7 mouse cellular contexts compared by ENCODE assay signal in genomic region chr7:16891641-16892351, GRCm38 (mm10). TPM values are rescaled to one million over a fixed set of nuclear protein-coding genes. Genes with fewer than 3 reads are reported as not detected.
DNase-seq lines count a peak whose midpoint lies in the region; ATAC-seq lines count a peak whose summit lies in the region.

Gng8 (plus strand) TSS chr7:16891786.

- peaks cover 9% of the 10 kb centered on the region for H3K4me1 ChIP-seq in embryonic facial prominence, embryonic 11.5 days (ENCODE audit: control insufficient read depth, insufficient read depth, low read length)
- H3K4me1 ChIP-seq in limb, embryonic 12.5 days (replicated peaks): peaks cover 59% of the 10 kb centered on the region
- H3K4me1 ChIP-seq in midbrain, embryonic 14.5 days (ENCODE audit: control insufficient read depth, insufficient read depth, low read length): peaks cover 11% of the 10 kb centered on the region; the same call in 1 of the 2 replicates

- under 1% methylated on average over 30 of the region's 30 CpGs for WGBS in embryonic facial prominence, embryonic 11.5 days
- WGBS in limb, embryonic 12.5 days: under 1% methylated on average over 30 of the region's 30 CpGs
- WGBS in midbrain, embryonic 14.5 days: under 1% methylated on average over 30 of the region's 30 CpGs

- H3K4me3 ChIP-seq in embryonic facial prominence, embryonic 11.5 days (ENCODE audit: low read depth, low read length): peak within 1 kb of the TSS; percentile 33
- peak within 1 kb of the TSS; percentile 40 for H3K4me3 ChIP-seq in limb, embryonic 12.5 days (replicated peaks)
- peak within 1 kb of the TSS; percentile 18; the same call in 1 of the 2 replicates for H3K4me3 ChIP-seq in midbrain, embryonic 14.5 days (replicated peaks; ENCODE audit: low read depth, low read length)

- ATAC-seq in embryonic facial prominence, embryonic 11.5 days (replicated peaks; ENCODE audit: insufficient number of reproducible peaks, low FRiP score, low TSS enrichment, low read depth): peak; percentile 74
- peak; percentile 83 for ATAC-seq in limb, embryonic 12.5 days (ENCODE audit: insufficient number of reproducible peaks, insufficient read depth, low FRiP score, low TSS enrichment, low read depth)
- peak; percentile 57 for ATAC-seq in midbrain, embryonic 14.5 days (ENCODE audit: low FRiP score, low TSS enrichment)

- peak; percentile 91 for DNase-seq in adrenal gland, postnatal 14 days
- peak; percentile 91 for DNase-seq in embryonic facial prominence, embryonic 11.5 days (ENCODE audit: low spot score)
- DNase-seq in heart, adult 18-20 months: peak; percentile 88 to 92
- peak; percentile 88 for DNase-seq in kidney, adult 18-20 months
- DNase-seq in midbrain, embryonic 14.5 days: peak; percentile 95
- DNase-seq in spleen, adult 12 weeks (ENCODE audit: low spot score): peak; percentile 74

- peak within 1 kb of the TSS; percentile 56 for H3K9ac ChIP-seq in embryonic facial prominence, embryonic 11.5 days (replicated peaks; ENCODE audit: low read length)
- H3K9ac ChIP-seq in limb, embryonic 12.5 days (replicated peaks): peak within 1 kb of the TSS; percentile 57
- no peak within 1 kb of the TSS; the same call in 1 of the 2 replicates for H3K9ac ChIP-seq in midbrain, embryonic 14.5 days (replicated peaks; ENCODE audit: low read length)

- H3K4me2 ChIP-seq in embryonic facial prominence, embryonic 11.5 days (ENCODE audit: low read depth, low read length): peak within 1 kb of the TSS; percentile 68
- H3K4me2 ChIP-seq in limb, embryonic 12.5 days: peak within 1 kb of the TSS; percentile 68
- H3K4me2 ChIP-seq in midbrain, embryonic 14.5 days (ENCODE audit: low read length): peak within 1 kb of the TSS; percentile 55

- H3K27ac ChIP-seq in embryonic facial prominence, embryonic 11.5 days (replicated peaks; ENCODE audit: low read depth, low read length): peak within 1 kb of the TSS; percentile 87
- peak within 1 kb of the TSS; percentile 98 for H3K27ac ChIP-seq in limb, embryonic 12.5 days
- H3K27ac ChIP-seq in midbrain, embryonic 14.5 days (replicated peaks; ENCODE audit: low read depth, low read length): no peak within 1 kb of the TSS; the same call in 1 of the 2 replicates

- H3K27me3 ChIP-seq in embryonic facial prominence, embryonic 11.5 days (ENCODE audit: control insufficient read depth, insufficient read depth, low read length): no peaks in the 10 kb centered on the region; the same call in 1 of the 2 replicates
- H3K27me3 ChIP-seq in limb, embryonic 12.5 days: 0 out of 2 replicates have a peak, but pooled peaks cover 6% of the 10 kb centered on the region
- H3K27me3 ChIP-seq in midbrain, embryonic 14.5 days (ENCODE audit: control insufficient read depth, insufficient read depth, low read length): peaks cover 12% of the 10 kb centered on the region

- H3K36me3 ChIP-seq in embryonic facial prominence, embryonic 11.5 days (replicated peaks; ENCODE audit: control insufficient read depth, insufficient read depth, low read depth, low read length): no peaks in the 10 kb centered on the region; the same call in none of the 2 replicates
- H3K36me3 ChIP-seq in limb, embryonic 12.5 days: peaks cover 26% of the 10 kb centered on the region
- peaks cover 8% of the 10 kb centered on the region for H3K36me3 ChIP-seq in midbrain, embryonic 14.5 days (ENCODE audit: control insufficient read depth, insufficient read depth, low read length)

- H3K9me3 ChIP-seq in embryonic facial prominence, embryonic 11.5 days (replicated peaks; ENCODE audit: control insufficient read depth, low read length): no peaks in the 10 kb centered on the region
- no peaks in the 10 kb centered on the region for H3K9me3 ChIP-seq in limb, embryonic 12.5 days
- no peaks in the 10 kb centered on the region for H3K9me3 ChIP-seq in midbrain, embryonic 14.5 days (ENCODE audit: control insufficient read depth, low read length)

RNA-seq across cellular contexts. Expression of gene Gng8, which starts in this region (rescaled TPM):
- 0.59 and 0.60 TPM in 2 replicates for total RNA-seq in adrenal gland, postnatal 14 days (2021)
- polyA plus RNA-seq in embryonic facial prominence, embryonic 11.5 days (2014; fragmentation: Nextera tagmentation; extraction: Ambion mirVana): 16.0 and 19.8 TPM in 2 replicates
- total RNA-seq in heart, adult 18-20 months (2021): under 1 TPM in 1 of 2 experiments, not detected in 1; 0.47 TPM
- polyA plus RNA-seq in limb, embryonic 12.5 days (2016; fragmentation: Nextera tagmentation; extraction: Ambion mirVana): 13.2 and 16.2 TPM in 2 replicates
- 11.7 and 17.2 TPM in 2 replicates for polyA plus RNA-seq in midbrain, embryonic 14.5 days (2014; fragmentation: Nextera tagmentation; extraction: Ambion mirVana)

Comparison
In these comparisons a context has a peak if more than half of its experiments do, and no peak if none do; other contexts are left out.
1. Peak in DNase-seq in adrenal gland, postnatal 14 days; RNA of the gene not detected or under 1 TPM.
2. Peak in DNase-seq in heart, adult 18-20 months; RNA of the gene not detected or under 1 TPM.